Mouse (Mus musculus): Measurements from ENCODE around the gene Cnep1r1. TPM values are rescaled to one million over a fixed set of nuclear protein-coding genes. Genes with fewer than 3 reads are reported as not detected.

Gene Cnep1r1
- polyA plus RNA-seq, 1 experiment from 2014 or later: 57.3 TPM

DNA sequence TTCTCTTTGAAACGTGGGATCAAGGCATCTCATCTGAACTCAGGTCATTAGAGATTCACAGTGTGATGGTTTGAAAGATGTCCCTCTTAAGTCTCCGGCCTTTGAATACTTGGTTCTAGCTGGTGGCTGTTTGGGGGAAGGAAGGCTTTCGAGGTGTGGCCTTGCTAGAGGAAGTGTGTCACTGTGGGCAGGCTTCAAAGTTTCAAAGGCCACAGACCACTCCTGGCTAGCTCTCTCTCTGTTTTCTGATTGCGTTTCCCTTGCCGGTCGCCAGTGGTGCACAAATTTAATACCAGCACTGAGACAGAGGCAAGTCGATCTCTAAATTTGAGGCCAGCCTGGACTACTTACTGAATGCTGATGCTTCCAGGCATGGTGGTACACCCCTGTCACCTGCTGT is 56.7 kb downstream of the Cnep1r1 start:
- Histone ChIP-seq H3K36me3 (ENCODE audit: control insufficient read depth, insufficient read depth, low read length) (peaks cover 10% of the 10 kb centered on the region), H3K4me2 (ENCODE audit: low read depth, low read length) (no peak overlapping the region), H3K27ac (ENCODE audit: low read length) (no peak overlapping the region), H3K4me1 (replicated peaks; ENCODE audit: control insufficient read depth, insufficient read depth, low read length) (no peaks in the 10 kb centered on the region), H3K27me3 (ENCODE audit: control insufficient read depth, insufficient read depth, low read depth, low read length) (no peaks in the 10 kb centered on the region), H3K4me3 (ENCODE audit: low read length) (no peak overlapping the region), H3K9me3 (ENCODE audit: control insufficient read depth, low read length) (no peaks in the 10 kb centered on the region), H3K9ac (ENCODE audit: low read length) (no peak overlapping the region)
- no peak for ATAC-seq (ENCODE audit: low read depth)
- 84% methylated on average over 7 of the region's 7 CpGs for WGBS

DNA sequence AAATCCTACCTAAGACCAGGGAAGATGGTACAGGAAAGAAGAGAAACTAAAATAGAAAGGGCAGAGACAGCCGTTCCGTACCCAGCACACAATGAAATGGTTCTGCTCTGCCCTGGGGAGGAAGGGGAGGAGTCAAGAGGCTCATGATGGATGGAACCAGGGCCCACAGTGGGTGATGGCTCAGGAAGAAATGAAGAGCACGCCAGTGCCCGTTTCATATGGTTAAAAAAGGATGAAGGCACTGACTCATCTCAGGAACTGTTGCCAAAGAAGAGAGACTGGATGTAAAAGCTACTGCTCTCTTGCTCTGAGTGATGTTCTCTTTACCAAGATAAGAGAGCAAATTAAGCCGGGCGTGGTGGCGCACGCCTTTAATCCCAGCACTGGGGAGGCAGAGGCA is 58.7 kb downstream of the Cnep1r1 start:
- H3K4me3 ChIP-seq (ENCODE audit: low read length): no peak overlapping the region
- H3K9ac ChIP-seq (ENCODE audit: low read length): no peak overlapping the region
- H3K9me3 ChIP-seq (ENCODE audit: control insufficient read depth, low read length): no peaks in the 10 kb centered on the region
- H3K27ac ChIP-seq (ENCODE audit: low read length): no peak overlapping the region
- 0 out of 2 replicates have a peak, but pooled peaks cover 2% of the 10 kb centered on the region for H3K36me3 ChIP-seq (ENCODE audit: control insufficient read depth, insufficient read depth, low read length)
- H3K4me1 ChIP-seq (replicated peaks; ENCODE audit: control insufficient read depth, insufficient read depth, low read length): no peaks in the 10 kb centered on the region
- H3K27me3 ChIP-seq (ENCODE audit: control insufficient read depth, insufficient read depth, low read depth, low read length): no peaks in the 10 kb centered on the region
- H3K4me2 ChIP-seq (ENCODE audit: low read depth, low read length): no peak overlapping the region
- WGBS: 77% methylated on average over 8 of the region's 8 CpGs
- ATAC-seq (ENCODE audit: low read depth): no peak

DNA sequence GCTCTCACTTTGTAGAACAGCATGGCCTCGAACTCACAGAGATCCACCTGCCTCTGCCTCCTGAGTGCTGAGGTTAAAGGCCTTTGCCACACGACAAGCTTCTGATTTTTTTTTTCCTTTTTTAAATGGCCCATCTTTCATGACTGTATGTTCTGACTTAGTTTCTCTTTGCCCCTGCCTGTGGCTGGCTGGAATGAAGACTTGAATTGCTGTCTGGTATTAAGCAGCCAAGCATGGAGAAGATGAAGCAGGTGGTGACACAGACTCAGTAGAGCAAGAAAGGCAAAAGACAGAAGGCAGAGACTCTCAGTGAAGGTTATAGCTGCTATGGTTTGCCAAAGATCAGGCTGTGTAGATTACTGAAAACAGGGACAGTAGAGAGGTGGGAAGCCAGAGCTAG is 64.6 kb downstream of the Cnep1r1 start:
- no peaks in the 10 kb centered on the region for H3K27me3 ChIP-seq (ENCODE audit: control insufficient read depth, insufficient read depth, low read depth, low read length)
- no peak overlapping the region for H3K27ac ChIP-seq (ENCODE audit: low read length)
- no peak for ATAC-seq (ENCODE audit: low read depth)
- H3K4me3 ChIP-seq (ENCODE audit: low read length): no peak overlapping the region
- H3K9ac ChIP-seq (ENCODE audit: low read length): no peak overlapping the region
- no peak overlapping the region for H3K4me2 ChIP-seq (ENCODE audit: low read depth, low read length)
- no peaks in the 10 kb centered on the region for H3K36me3 ChIP-seq (ENCODE audit: control insufficient read depth, insufficient read depth, low read length)
- WGBS: 82% methylated on average over 2 of the region's 2 CpGs
- no peaks in the 10 kb centered on the region for H3K9me3 ChIP-seq (ENCODE audit: control insufficient read depth, low read length)
- H3K4me1 ChIP-seq (replicated peaks; ENCODE audit: control insufficient read depth, insufficient read depth, low read length): no peaks in the 10 kb centered on the region

Small RNA genes lying within 50 kb of the gene (microRNA-seq; reads per million reads assigned to microRNA genes)
- gene Mir7071: not detected

Other genes with a start within 250 kb of the Cnep1r1 start
- 5.8 and 7.5 TPM in 2 replicates for gene Zfp423, start 159.2 kb upstream of the Cnep1r1 start, polyA plus RNA-seq (2015; fragmentation: Nextera tagmentation; extraction: Ambion mirVana)
- gene Heatr3, start 19.1 kb downstream of the Cnep1r1 start, polyA plus RNA-seq (2015; fragmentation: Nextera tagmentation; extraction: Ambion mirVana): 32.3 and 32.5 TPM in 2 replicates
- 5.1 and 6.2 TPM in 2 replicates for gene Tent4b, start 80.4 kb downstream of the Cnep1r1 start, polyA plus RNA-seq (2015; fragmentation: Nextera tagmentation; extraction: Ambion mirVana)
- 13.4 and 15.0 TPM in 2 replicates for gene Adcy7, start 153.6 kb downstream of the Cnep1r1 start, polyA plus RNA-seq (2015; fragmentation: Nextera tagmentation; extraction: Ambion mirVana)
- 56.0 and 70.7 TPM in 2 replicates for gene Brd7, start 243.4 kb downstream of the Cnep1r1 start, polyA plus RNA-seq (2015; fragmentation: Nextera tagmentation; extraction: Ambion mirVana)